In genomic region chr3:52243271-52244021, GRCm38 (mm10) we compare ENCODE assay signal across 8 mouse cellular contexts. TPM values are rescaled to one million over a fixed set of nuclear protein-coding genes. Genes with fewer than 3 reads are reported as not detected.
DNase-seq lines count a peak whose midpoint lies in the region; ATAC-seq and TF ChIP-seq lines count a peak whose summit lies in the region.
"Had no signal": no experiment of that assay in that cellular context is flagged by ENCODE, and none has a peak within 500 bp of the region (broad histone marks: within the 10 kb centered on the region; RNA-seq: fewer than 3 reads in every experiment).

No protein-coding gene starts in this region.

- no peaks in the 10 kb centered on the region for H3K79me2 ChIP-seq in C2C12 (ENCODE audit: control insufficient read depth, insufficient read depth)

- DNase-seq in 416B (ENCODE audit: low read depth) = peak; percentile 78
- peak; percentile 65 for DNase-seq in lung, postnatal 10 days
- DNase-seq in spleen, postnatal 36 days (ENCODE audit: low spot score in 2 of 2) = no peak

- H3ac ChIP-seq in C2C12 (ENCODE audit: control insufficient read depth, insufficient read length, low read depth) = no peak overlapping the region

- 48% methylated on average over 12 of the region's 12 CpGs for WGBS in intestine, postnatal 0 days
- WGBS in intestine, embryonic 16.5 days = 55% methylated on average over 12 of the region's 12 CpGs

- no peak overlapping the region for H3K27ac ChIP-seq in intestine, postnatal 0 days (ENCODE audit: low read depth, low read length)
- H3K27ac ChIP-seq in intestine, embryonic 16.5 days (ENCODE audit: low read length) = no peak overlapping the region
- no peak overlapping the region for H3K27ac ChIP-seq in cortical plate, adult 2 months (ENCODE audit: insufficient read depth, low read length)
- H3K27ac ChIP-seq: stomach, embryonic 15.5 days had no signal

- H3K9me3 ChIP-seq in intestine, postnatal 0 days (ENCODE audit: control insufficient read depth) = no peaks in the 10 kb centered on the region
- H3K9me3 ChIP-seq in intestine, embryonic 16.5 days (ENCODE audit: control insufficient read depth, low read length) = no peaks in the 10 kb centered on the region
- H3K9me3 ChIP-seq: stomach, embryonic 15.5 days had no signal

- no peaks in the 10 kb centered on the region for H3K4me1 ChIP-seq in intestine, postnatal 0 days (replicated peaks; ENCODE audit: control insufficient read depth, insufficient read depth, low read length)
- H3K4me1 ChIP-seq in intestine, embryonic 16.5 days (ENCODE audit: control insufficient read depth, insufficient read depth, low read length) = no peaks in the 10 kb centered on the region
- no peaks in the 10 kb centered on the region for H3K4me1 ChIP-seq in cortical plate, adult 2 months (ENCODE audit: control insufficient read depth, insufficient read depth, low read length)
- H3K4me1 ChIP-seq: stomach, embryonic 15.5 days had no signal

- H3K79me3 ChIP-seq in C2C12 (ENCODE audit: low read depth) = no peaks in the 10 kb centered on the region

- no peak overlapping the region for H3K4me2 ChIP-seq in intestine, postnatal 0 days (replicated peaks; ENCODE audit: low read depth)
- no peak overlapping the region for H3K4me2 ChIP-seq in intestine, embryonic 16.5 days (ENCODE audit: low read depth, low read length)
- H3K4me2 ChIP-seq: stomach, embryonic 15.5 days had no signal

- H3K4me3 ChIP-seq in intestine, postnatal 0 days (ENCODE audit: low read depth, low read length) = no peak overlapping the region
- H3K4me3 ChIP-seq in intestine, embryonic 16.5 days (ENCODE audit: low read length) = no peak overlapping the region
- H3K4me3 ChIP-seq in C2C12 (ENCODE audit: insufficient read depth, poor library complexity, severe bottlenecking) = no peak overlapping the region
- H3K4me3 ChIP-seq in cortical plate, adult 2 months (ENCODE audit: insufficient read depth, low read length) = no peak overlapping the region
- H3K4me3 ChIP-seq: stomach, embryonic 15.5 days had no signal

- no peak for TF ChIP-seq POLR2A in cortical plate, adult 2 months (IDR thresholded peaks at IDR 0.05; ENCODE audit: extremely low read depth, insufficient read depth, low read length)

- ATAC-seq in intestine, postnatal 0 days = no peak
- no peak for ATAC-seq in intestine, embryonic 16.5 days

- no peaks in the 10 kb centered on the region for H3K27me3 ChIP-seq in intestine, postnatal 0 days (replicated peaks; ENCODE audit: control insufficient read depth, insufficient read depth, low read length)
- H3K27me3 ChIP-seq in intestine, embryonic 16.5 days (replicated peaks; ENCODE audit: control insufficient read depth, insufficient read depth, low read length) = no peaks in the 10 kb centered on the region
- H3K27me3 ChIP-seq in C2C12 (ENCODE audit: control insufficient read depth, insufficient read depth, insufficient read length) = no peaks in the 10 kb centered on the region
- H3K27me3 ChIP-seq: stomach, embryonic 15.5 days had no signal

- peak; percentile 73 for TF ChIP-seq CTCF in intestine, postnatal 0 days (IDR thresholded peaks at IDR 0.05; ENCODE audit: low read depth)
- TF ChIP-seq CTCF in C2C12 (IDR thresholded peaks at IDR 0.05; ENCODE audit: control insufficient read depth, insufficient read depth, insufficient read length) = peak; percentile 16
- TF ChIP-seq CTCF in cortical plate, adult 2 months (IDR thresholded peaks at IDR 0.05; ENCODE audit: extremely low read depth, insufficient read depth, low read length) = peak; percentile 59

- H3K9ac ChIP-seq in intestine, postnatal 0 days (ENCODE audit: low read depth, low read length) = no peak overlapping the region
- H3K9ac ChIP-seq in intestine, embryonic 16.5 days (ENCODE audit: low read depth, low read length) = no peak overlapping the region
- H3K9ac ChIP-seq: stomach, embryonic 15.5 days had no signal

- H3K36me3 ChIP-seq in intestine, postnatal 0 days (ENCODE audit: control insufficient read depth, insufficient read depth) = no peaks in the 10 kb centered on the region
- no peaks in the 10 kb centered on the region for H3K36me3 ChIP-seq in intestine, embryonic 16.5 days (ENCODE audit: control insufficient read depth, insufficient read depth, low read length)
- H3K36me3 ChIP-seq in C2C12 (ENCODE audit: control insufficient read depth, insufficient read depth) = no peaks in the 10 kb centered on the region
- H3K36me3 ChIP-seq: stomach, embryonic 15.5 days had no signal

TF ChIP-seq in C2C12, 6 proteins besides CTCF, POLR2A, EP300 and RAD21:
- TF ChIP-seq CEBPB (IDR thresholded peaks at IDR 0.05; ENCODE audit: low read depth) (no peak), MAX (IDR thresholded peaks at IDR 0.05) (no peak), FOSL1 (IDR thresholded peaks at IDR 0.05; ENCODE audit: insufficient read depth, low read length, poor library complexity, severe bottlenecking) (no peak), MYOG (IDR thresholded peaks at IDR 0.05; ENCODE audit: control insufficient read depth, extremely low read depth, insufficient read length) (no peak), USF1 (IDR thresholded peaks at IDR 0.05; ENCODE audit: low read depth) (no peak), MYOD1 (IDR thresholded peaks at IDR 0.05; ENCODE audit: control insufficient read depth, insufficient read length, low read depth) (no peak)
TF ChIP-seq in C2C12: peak in this region for 0.

RNA-seq across cellular contexts. Expression of gene Foxo1, which starts 24.7 kb away (rescaled TPM):
- polyA plus RNA-seq in intestine, postnatal 0 days (2015; fragmentation: Nextera tagmentation; extraction: Ambion mirVana) = 4.4 and 4.6 TPM in 2 replicates
- 3.5 and 4.4 TPM in 2 replicates for polyA plus RNA-seq in intestine, embryonic 16.5 days (2015; fragmentation: Nextera tagmentation; extraction: Ambion mirVana)
- polyA plus RNA-seq in C2C12 (2012; fragmentation: generic; extraction: Trizol) = 5.9 TPM
- polyA plus RNA-seq in cortical plate, adult 2 months (2012; rRNA removed) = 6.7 and 8.5 TPM in 2 replicates

Comparison
In these comparisons a context has a peak if more than half of its experiments do, and no peak if none do; other contexts are left out.
1. CTCF ChIP-seq: peak in every context shown above with its lines; median percentile 73 in intestine, postnatal 0 days; 59 in cortical plate, adult 2 months; 16 in C2C12.
2. DNase-seq: peak in 416B (single experiment) and lung, postnatal 10 days (single experiment); none in spleen, postnatal 36 days (0 of 2).